Mouse (Mus musculus) mesoderm, embryonic 11.5 days (tissue): ENCODE measurements around the gene Pfkfb4.

Experiments
- DNase-seq: peaks from one replicate; pipeline ENCODE4 v3.0.0-alpha.2; 2012; ENCODE audit warnings: low read depth, low spot score

Gene Pfkfb4

DNA sequence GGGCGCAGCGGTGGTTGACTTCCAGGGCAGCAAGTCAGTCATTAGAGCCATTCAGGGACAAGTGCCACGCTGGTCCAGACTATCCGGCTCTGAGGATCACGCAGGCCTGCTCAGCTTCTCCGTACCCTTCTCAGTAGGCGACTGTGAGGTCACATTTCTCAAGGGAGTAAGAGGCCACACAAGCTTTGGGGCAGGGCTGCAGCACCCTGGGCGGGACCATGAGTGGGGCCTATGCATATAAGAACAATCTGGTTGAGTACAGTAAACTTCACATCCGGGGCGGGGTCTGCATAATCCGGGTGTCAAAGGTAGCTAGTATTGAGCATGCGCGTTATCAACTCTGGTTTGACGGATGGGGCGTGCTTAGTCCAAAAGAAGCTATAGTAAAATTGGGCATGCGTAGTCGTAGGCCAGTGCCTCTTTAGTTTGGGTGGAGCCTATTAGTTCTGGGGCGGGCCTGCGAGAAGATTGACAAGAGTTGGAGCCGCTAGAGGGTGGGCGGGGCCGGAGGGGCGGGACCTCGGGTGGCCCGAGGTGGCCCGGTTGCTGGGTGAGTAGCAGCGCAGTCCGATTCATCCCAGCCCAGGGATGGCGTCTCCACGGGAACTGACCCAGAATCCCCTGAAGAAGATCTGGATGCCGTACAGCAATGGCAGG, at the start of gene Pfkfb4:
TSS of gene Pfkfb4 (plus strand) at position 351 of the 657 bp plus-strand sequence.
- peak; percentile 98 for DNase-seq

DNA sequence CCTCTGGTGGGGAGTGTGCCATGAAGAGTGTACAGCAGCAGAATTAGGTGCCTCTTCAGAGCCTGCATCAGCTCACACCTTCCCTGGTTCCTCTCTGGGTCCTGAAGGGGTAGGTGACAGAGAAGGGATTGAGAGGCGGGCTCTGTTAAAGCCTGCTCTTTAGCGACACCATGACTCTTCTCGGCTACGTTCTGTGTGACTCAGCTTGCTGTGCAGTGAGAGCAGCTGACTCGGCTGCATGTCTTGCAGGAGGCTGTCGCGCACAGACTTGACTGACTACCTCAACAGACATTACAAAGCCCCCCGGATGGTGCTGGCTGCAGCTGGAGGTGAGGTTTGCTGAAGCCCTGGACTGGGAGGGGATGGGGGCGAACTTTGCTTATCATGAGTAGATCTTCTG, 46.5 kb upstream of the Pfkfb4 start:
- no peak for DNase-seq

DNA sequence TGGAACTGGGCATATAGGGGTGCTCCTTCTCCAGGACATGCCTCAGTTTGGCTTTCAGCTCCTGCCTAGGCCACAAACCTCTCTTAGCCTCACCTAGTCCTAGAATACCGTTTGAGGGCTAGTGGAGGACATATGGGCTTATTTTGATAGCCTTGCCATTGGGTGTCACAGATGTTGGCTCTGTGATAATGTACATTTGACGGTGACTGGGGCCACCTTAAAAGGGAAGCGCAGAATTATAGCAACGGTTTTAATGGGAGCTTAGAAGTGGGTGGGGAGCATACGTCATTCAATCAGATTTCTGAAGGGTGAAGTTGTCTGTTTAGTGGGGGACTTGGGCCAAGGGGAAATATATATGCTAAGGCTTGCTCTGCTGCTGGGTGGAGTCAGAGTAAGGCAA, 46.0 kb upstream of the Pfkfb4 start:
- DNase-seq, result no peak

DNA sequence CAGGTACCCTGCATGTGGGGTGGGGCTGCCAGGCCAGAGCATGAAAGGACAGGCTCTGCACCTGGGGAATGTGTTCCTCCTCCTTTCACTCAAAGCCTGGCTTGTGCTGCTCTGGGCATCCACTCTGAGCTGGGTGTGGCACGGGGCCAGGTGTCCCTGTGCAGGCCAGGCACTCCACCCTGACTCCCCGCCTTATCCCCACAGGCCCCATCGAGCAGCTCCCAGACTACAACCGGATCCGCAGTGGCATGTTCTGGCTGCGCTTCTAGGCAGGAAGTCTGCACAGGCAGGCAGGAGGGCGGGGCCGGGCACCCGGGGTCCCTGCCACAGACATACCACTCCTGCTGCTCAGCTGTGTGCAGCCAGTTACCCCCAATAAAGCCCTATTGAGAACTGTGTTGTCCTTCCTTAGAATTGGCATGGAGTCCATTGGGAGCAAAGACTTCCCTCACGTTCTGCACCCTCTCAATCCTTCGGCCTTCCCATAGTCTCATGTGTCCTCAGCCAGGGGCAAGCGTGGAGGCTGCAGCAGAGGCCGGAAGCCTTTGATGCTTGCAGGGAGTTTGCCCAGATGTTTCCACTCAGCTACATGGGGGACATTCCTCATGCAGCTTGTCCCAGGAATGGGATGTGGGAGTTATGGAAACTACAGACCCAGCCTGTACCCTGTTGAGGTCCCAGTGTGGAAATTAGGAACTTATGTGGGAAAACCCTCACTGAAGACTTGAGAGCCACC, 42.2 kb upstream of the Pfkfb4 start:
- DNase-seq, result peak; percentile 44

DNA sequence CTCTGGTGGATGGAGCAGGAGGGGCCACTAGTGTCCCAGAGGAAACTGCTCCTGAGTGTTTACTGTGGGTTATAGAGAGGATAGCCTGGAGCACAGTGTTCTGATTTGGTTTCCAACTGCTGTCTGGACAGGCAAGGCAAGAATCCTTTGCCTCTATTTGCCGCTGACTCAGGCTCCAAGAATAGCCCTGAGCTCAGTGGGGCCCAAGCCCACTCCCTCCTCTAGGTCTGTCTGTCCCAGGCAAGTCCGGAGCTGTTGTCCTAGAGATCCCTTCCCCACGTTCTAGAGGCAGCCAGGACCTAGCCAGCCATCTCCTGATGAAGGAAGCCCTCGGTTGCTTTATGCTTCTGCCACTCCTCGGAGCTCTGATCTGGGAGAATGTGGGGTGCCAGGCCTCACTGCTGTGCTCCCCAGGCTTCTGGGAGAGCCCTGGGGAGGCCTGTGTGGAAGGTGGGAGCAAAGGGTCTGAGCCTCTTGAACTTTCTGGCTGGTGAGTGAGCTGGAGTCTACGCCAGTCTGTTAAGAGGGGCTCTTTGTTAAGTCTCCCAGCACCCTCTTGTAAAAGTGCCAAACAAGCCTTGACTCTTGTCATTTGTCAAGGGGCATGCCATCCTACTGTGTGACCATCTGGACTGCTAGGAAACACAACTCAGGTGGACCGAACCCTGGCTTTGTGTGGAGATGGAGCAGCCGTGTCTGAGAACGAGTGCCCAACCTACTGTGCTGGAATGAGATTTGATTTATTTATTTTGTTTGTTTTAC, 41.4 kb upstream of the Pfkfb4 start:
- DNase-seq, result no peak

DNA sequence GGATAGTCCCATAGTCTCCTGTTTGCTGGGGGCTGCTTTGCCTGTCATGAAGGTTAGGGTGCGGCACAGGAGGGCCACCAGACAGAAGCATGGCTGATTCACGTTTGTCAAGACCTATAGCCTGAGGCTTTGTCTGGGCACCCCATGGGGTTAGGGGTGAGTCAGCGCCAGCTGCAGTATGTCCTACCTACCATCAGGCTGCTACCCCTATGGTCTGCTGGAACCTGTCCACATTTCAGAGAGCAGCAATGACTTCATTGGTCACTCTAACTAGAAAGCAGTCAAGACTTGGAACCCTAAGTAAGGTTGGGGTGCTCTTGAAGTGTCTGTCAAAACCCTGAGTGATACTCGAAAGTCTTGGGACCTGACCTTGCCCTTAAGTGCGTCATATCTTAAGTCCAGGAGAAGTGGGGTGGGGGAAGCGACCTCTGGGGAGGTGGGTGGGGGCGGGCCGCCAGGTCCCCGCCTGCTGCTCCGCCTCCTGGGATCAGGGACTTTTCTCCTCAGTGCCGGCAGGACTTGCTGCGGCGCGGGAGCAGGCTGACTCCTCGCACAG, 38.4 kb upstream of the Pfkfb4 start, which contains the start of gene Col7a1:
TSS of gene Col7a1 (plus strand) at position 506 of the 556 bp plus-strand sequence.
- DNase-seq, result no peak

DNA sequence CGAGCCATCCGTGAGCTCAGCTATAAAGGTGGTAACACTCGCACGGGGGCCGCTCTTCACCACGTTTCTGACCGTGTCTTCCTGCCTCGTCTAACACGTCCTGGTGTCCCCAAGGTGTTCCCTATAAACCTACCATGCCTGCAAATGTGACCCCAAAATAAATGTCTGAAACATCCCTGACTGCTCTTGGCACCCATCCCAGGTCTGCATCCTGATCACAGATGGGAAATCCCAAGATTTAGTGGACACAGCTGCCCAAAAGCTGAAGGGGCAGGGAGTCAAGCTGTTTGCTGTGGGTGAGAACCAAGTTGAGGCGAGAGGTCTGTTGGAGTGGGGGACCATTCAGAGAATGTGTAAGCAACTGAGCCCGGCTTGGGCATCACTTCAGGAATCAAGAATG, 36.3 kb upstream of the Pfkfb4 start:
- no peak for DNase-seq

DNA sequence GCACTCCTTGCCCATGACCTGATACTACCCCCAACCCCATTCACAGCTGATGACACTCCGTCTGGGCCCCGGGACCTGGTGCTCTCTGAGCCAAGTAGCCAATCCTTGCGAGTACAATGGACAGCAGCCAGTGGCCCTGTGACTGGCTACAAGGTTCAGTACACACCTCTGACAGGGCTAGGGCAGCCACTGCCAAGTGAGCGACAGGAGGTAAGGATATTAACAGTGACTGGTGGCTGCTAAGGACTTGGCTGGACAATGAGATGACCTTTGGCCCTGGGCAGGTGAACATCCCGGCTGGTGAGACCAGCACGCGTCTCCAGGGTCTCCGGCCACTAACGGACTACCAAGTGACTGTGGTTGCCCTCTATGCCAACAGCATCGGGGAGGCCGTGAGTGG, 35.7 kb upstream of the Pfkfb4 start:
- no peak for DNase-seq

DNA sequence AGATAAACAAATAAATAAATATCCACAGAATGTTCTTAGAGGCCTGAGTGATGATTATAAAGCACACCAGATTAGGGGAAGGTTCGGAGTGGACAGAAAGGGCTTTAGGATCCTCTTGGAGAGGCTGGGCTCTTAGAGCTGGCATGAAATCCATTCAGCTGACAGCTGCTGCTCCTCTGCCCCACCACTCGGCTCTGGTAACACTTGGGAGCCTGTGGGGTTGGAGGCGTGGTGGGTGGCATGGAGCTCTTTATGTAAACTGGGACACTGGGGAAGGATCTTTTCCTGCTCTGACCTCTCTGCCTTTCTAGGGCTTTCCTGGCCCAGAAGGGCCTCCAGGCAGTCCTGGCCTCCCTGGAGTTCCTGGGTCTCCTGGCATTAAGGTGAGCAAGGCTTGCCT, 28.0 kb upstream of the Pfkfb4 start:
- no peak for DNase-seq

DNA sequence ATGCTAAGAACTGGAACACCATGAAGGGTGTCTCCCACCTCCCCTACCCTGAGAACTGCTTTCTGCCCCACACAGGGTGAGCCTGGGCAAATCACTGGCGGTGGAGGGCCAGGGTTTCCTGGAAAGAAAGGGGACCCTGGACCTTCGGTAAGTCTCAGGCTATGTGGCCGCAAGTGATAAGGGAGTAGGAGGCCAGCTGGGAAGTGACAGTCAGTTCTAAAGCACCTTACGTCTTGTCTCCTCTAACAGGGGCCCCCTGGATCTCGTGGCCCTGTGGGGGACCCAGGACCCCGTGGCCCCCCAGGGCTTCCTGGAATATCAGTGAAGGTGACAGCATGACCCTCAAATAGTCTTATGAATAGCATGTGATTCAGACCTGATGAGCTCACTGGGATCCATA, 27.2 kb upstream of the Pfkfb4 start:
- DNase-seq, result no peak

DNA sequence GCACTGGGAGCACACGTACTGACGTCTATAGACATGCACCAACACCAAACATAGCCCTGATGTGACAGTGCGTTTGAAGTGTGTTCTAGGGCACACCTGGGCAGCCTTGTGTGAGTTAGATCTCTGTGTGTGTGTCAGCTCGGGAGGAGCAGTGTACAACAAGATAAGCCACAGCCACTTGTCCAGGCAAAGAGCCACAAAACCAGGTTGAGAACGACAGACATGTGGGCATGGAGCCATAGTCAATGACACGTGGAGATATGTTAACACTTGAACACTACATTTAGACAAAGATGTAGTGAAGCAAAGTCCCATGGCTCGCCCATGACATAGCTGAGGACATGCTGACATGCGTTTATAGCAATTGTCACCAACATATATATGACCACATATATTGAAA, 21.0 kb upstream of the Pfkfb4 start:
- DNase-seq, result no peak

DNA sequence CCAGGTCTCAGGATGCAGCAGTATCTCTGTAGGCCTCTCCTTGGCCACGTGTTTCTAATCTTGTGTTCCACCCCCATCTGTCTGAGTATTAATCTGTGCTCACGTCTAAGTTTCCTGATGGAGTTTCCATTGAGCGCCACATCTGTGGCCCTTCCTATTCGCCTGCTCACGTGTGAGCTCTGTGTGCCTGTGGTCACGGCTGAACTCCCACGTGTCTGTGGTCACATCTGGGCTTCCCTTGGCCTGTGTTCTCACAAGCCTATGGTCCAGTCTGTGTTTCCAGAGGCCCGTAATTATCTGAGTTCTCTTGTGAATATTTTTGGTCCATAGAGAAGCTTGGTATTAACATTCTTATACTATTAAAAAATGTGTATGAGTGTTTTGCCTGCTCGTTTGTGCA, 15.1 kb upstream of the Pfkfb4 start:
- DNase-seq, result no peak

DNA sequence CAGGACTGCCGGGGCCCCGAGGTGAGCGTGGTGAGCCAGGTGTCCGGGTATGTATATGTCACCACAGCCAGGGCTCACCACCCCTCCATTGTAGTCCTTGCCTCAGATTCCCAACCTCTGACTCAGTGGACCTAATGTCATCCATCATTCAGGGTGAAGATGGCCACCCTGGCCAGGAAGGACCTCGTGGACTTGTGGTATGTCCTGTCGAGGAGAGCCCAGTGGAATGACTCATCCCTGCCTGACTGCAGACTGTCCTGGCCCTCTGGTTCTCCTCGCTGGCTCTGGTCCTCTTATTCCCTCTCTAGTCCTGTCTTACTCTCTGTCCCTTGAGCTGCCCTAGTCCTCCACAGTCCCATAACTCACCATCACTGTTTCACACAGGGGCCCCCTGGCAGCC, 13.6 kb upstream of the Pfkfb4 start:
- no peak for DNase-seq

DNA sequence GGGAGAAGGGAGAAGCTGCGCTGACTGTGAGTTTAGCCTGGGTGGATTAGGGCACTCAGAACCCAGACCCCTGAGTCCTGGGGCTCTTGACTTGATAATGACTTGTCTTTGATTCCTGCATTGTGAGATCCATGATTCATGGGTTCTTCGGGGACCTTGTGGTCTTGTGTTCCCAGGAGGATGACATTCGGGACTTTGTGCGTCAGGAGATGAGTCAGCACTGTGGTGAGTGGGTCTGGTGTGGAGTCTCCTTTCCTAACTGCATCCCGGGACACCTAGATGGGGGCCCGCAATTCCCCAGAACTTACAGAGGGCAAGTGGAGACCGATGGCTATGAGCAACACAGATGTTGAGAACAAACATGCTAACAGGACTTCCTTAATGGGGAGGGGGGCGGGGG, 9.1 kb upstream of the Pfkfb4 start:
- DNase-seq, result no peak

DNA sequence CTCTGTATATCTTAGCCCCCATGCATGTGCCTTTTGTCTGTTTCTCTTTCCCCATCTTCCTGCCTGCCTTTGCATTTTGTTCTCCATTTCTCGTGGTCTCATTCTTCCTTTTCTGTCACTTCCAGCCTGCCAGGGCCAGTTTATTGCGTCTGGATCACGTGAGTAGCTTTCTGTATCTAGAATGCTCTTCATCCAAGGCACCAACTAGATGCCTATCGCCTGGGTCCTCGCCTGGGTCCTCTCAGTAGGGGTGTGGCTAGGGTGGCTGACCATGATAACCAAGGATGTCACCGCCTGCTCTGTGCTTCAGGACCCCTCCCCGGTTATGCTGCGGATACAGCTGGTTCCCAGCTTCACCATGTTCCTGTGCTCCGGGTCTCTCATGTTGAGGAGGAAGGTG, 8.4 kb upstream of the Pfkfb4 start:
- DNase-seq, result no peak

DNA sequence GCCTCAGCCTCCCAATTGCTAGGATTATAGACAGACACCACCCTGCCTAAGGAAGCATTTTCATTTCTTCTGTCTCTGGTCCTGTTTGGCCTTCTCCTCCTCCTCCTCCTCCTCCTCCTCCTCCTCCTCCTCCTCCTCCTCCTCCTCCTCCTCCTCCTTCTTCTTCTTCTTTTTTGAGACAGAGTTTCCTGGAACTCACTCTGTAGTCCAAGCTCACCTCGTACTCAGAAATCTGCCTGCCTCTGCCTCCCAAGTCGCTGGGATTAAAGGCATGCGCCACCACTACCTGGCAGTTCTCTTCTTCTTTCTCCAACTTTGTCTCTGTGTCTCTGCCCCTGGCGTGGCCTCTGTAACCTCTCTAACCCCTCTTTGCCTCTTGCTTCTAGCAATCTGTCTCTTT, 5.9 kb upstream of the Pfkfb4 start, which contains the start of gene Ucn2:
TSS of gene Ucn2 (plus strand) at position 301 of the 400 bp plus-strand sequence.
- no peak for DNase-seq

DNA sequence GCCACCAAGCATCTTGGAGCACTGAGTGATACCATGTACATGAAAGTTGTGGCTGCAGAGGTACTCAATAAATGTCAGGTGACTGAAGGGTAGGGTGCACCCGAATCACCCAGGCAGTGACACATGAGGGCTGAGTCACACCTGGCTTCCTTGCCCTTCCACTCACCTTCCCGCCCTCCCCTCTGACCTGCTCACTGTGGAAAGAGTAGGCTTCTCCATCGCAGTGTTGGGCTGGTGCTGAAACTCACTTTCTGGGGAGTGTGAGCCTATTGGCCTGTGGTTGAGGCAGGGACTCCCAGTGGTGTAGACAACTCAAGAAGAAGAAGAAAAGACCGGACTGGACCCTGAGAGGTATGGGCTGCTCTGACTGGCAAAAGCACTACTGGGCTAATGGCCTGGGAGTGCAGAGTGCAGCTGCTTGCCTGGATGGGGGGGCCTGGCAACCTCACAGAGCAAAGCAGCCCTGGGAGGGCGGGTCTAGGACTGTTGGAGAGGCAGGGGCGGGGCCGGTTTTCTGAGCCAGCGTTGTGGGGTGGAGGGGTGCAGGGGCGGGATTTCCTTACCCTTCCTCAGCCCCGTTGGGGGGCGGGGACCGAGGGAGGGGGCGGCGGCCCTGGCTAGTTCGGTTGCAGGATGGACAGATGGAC, 3.8 kb upstream of the Pfkfb4 start:
- DNase-seq, result no peak

DNA sequence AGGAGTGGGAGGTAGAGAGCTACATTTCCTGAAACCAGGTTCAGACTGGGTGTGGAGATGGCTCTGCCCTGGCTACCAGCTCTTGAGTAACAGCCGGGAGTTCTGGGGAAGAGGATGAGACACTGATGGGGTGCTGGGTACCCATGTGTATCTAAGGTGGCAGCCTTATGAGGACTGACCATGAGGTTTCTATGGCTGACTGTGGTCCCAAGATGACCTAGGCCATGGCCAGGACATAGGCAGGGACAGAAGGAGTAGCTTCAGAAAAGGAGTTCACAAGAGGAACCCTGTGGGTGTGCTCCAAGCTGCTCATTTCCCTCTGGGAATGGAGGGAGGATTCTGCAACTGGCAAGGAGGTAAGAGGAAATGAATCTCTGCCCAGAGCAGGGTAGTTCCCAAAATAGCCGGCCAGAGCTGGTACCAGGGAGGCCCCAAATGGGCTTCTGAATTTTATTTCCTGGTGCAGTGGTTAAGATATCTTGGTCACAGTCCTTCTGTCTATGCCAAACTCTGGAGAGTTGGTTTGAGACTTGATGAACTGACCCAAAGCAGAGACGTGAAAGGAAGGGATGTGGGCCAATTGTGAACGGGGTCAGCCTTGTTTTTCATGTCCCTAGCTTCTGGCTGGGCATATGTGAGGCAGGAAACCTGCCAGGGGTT, 1.6 kb upstream of the Pfkfb4 start:
- DNase-seq, result no peak

DNA sequence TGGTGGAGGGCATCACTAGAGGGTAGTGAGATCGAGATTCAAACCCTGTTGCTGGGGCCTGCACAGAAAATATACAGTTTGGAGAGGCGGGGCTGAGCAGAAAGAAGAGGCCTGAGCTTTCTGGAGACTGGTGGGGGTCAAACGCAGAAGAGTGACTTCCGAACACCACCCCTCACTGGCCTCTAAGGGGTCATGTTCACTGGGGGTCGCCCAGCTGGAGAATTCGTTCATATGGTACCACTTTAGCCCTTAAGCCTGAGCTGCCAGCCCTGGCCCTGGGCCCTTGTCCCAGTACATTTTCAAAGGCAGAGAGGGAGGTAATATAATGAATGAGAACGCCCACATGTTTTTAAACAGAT, 1.1 kb upstream of the Pfkfb4 start:
- no peak for DNase-seq

DNA sequence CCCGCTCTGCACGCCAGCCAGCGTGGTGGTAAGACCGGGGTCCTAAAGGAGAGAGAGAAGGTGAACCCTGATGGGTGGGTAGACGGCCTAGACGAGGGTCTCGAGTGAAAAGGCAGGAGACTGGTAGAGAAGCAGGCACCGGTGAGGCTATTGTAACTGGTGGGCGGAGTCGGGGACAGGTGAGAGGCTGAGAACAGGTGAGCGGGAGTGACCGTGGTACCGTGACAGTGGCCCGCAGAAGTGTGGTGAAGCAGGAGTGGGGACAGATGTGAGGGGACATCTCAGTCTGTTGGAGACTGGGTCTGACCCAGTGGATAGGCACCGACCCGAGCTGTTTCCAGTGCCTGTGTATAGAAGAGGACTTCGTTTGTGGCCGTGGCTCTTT, 499 bp downstream of the Pfkfb4 start:
- DNase-seq, result no peak

DNA sequence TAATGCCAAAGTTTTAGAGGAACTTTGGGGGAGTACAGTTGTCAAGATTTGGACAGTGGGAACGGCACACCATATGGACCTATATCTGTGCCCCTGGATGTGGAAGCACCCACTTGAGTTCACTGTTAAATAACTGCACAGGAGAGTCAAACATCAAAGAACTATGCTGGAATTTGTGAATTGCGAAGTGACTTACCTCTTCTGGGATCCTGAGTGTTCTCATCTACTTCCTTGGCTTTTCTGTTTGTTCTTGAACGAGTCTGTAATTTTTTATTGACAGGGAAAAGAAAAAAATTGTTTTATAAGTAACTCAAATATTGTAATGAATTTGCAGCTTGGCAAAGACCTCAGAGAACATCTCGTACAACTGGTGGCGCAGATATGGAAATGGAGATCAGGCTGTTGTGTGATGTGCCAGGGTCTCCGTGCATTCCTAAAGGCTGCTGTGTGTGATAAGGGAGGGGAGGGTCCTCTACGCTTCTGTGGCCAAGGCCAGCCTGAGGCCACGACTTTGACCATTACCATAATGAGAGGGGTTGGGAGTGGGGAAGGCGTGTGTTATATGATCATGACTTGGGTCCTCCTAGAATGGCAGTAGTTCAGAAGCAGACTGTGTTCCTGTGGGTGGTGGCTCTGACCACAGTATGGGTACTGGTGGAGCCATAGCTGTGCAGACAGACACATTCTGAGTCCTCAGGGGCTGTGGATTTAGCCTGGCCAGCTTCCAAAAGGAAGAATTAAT, 1.2 kb downstream of the Pfkfb4 start:
- no peak for DNase-seq
